Mouse (Mus musculus) gastrocnemius, postnatal 14 days (tissue): Measurements from ENCODE around the gene Emc1. TPM values are rescaled to one million over a fixed set of nuclear protein-coding genes. Genes with fewer than 3 reads are reported as not detected.

ENCODE experiments used
- DNase-seq: peaks from one replicate; pipeline ENCODE4 v3.0.0; 2021; ENCODE audit warnings: mixed read lengths
- intact Hi-C: fragments of 180-260 bp; cut with DNase I; formaldehyde crosslinking; loops from one replicate; pipeline ENCODE4 v1.15.1; 2025; ENCODE audit warnings: low total_unique reads
- long read RNA-seq, 2 experiments: library from polyadenylated mRNA; stranded (forward); transcript quantifications; one replicate each; pipeline ENCODE4 v2.0.0; 2021
- total RNA-seq, 2 experiments: library from RNA; stranded (reverse); gene quantifications; 2 replicates each; pipeline ENCODE4 v1.2.3; 2021

The Emc1 gene
- 10 to 100 TPM; 24.9 to 26.7 TPM for total RNA-seq
- long read RNA-seq, experiment 1, full-length matches to known transcripts: 36 of 47 reads
- long read RNA-seq, experiment 1, partial matches to known transcripts: 9 of 47 reads
- long read RNA-seq, experiment 1, other reads (novel, unspliced or antisense): 2 of 47 reads
- long read RNA-seq, experiment 2, full-length matches to known transcripts: 62 of 71 reads
- long read RNA-seq, experiment 2, partial matches to known transcripts: 8 of 71 reads
- long read RNA-seq, experiment 2, other reads (novel, unspliced or antisense): 1 of 71 reads

DNA sequence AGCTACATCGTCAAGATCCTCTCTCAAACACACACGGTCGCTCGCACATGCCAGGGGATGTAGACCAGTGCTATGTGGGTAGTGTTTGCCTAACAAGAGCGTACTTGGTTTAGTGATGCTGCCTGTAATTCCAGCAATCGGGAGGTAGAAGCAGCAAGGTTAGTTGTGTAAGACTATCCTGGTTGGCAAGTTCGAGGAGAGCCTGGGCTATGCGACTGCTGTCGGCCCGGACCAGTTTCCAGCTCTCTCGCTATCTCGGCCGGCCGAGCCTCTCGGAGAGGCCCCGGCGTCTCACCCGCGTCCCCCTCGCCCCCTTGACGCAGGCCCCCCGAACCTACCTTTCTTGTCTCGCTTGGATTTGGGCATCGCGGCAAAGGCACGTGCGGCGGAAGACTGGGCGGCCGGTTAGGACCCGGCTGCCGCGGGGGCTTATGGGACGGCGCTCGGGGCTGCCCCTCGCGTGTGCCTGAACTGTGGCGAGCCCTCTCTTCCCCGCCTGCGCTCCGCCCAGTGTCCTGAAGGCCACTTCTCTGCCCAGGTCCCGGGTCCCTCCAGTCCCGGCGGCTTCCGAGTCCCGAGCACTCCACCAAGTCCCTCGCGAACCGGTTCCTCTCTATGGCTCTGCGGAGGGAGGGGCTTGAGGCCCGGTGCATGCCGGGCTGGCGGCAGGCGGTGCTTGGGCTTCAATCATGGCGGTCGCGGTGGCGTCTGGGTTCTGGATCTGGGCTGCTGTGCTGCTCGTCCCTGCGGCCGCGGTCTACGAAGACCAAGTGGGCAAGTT, at the start of gene Emc1, which contains the start of the genes Mrto4 and Ubr4:
TSS of gene Emc1 (plus strand) at position 657 of the 781 bp plus-strand sequence.
TSS of gene Mrto4 (minus strand) at position 646 of the 781 bp plus-strand sequence.
TSS of gene Ubr4 (plus strand) at position 679 of the 781 bp plus-strand sequence.
- DNase-seq: peak; percentile 85
- intact Hi-C loops: no loop called here

DNA sequence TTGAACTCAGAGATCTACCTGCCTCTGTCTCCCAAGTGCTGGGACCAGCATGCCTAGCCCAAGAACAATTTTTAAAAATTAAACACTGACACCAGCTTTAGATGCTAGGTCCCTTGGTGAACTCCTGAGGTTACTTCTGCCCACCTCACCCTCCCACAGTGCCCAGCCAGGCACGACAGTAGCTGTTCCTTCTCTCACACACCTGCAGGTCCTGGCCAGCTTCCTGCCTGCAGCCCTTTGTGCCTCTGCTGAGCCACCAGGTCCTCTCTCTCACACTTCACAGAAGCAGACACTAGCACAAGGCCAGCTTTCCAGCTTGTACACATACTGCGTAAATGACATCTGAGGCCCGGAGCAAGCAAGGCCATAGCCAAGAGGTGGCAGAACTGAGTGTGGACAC, 46.9 kb upstream of the Emc1 start:
- DNase-seq: no peak
- intact Hi-C loops: no loop called here

DNA sequence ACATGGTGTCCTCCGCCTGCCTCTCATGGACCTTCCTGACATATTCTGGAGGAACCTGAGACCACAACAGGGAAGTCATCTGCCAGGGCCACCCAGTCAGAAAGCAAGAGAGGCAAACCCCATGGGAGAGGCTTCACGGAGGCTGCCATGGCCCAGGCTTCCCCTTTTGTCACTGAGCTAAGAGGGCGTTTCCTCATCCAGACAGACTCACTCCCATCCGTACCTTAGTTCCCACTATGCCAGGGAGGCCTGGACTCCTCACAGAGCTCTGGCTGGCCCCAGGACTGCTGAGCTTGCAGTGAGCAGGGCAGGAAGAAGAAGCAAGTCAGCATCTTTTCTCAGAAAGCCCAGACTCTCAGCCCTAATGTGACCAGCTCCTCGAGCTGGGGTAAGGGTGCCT, 44.5 kb upstream of the Emc1 start:
- intact Hi-C loops: no loop called here
- no peak for DNase-seq

DNA sequence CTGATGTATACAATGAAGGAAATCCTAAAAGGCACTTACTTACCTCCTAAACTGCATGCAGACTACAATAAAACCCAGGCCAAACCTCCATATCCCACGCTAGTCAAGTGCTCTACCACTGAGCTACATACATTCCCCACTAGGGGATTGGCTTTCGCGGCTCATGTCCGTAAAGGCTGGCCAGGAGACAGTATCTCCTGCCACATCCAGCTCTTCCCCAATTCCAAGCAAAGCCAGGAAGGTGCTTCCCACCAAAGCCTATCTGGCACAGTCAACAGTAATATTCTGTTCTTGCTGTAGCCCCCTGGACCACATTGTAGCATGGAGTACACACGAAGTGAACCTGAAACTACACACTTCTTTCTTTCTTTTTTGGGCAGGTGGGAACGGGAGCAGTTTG, 42.7 kb upstream of the Emc1 start:
- intact Hi-C loops: no loop called here
- DNase-seq: no peak

DNA sequence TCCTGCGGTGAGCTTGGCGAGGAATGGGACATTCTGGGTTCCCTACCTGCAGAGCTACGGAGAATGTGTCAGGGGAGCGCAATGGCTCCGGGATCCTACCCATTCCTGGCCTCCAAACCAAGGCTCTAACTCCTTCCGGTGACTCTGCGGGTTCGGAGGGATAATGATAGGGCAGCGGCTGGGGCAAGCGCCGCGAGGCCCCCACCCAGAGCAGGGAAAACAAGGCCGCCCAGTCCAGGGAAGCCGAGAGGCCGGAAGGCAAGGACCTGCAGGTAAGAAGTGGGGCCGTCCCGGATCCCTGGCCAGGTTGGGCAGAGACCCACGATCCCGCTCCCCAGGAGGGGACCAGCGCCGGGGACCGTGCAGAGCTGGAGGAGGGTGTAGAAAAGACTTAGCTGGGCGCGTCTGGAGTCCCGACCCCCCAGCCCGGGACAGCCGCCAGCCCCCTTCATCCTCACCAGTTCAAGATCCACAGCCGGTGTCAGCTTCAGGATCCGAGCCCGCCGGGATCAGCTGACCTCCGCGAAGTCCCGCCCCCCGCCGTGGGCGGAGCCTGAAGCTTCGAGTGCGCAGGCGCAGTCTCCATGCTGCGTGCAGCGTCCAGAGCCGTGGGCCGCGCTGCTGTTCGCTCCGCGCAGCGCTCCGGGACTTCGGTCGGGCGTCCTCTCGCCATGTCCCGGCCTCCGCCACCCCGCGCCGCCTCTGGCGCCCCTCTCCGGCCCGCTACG, 42.1 kb upstream of the Emc1 start, which contains the start of the genes Pqlc2 and Akr7a5:
TSS of gene Pqlc2 (minus strand) at position 538 of the 728 bp plus-strand sequence.
TSS of gene Akr7a5 (plus strand) at position 574 of the 728 bp plus-strand sequence.
- DNase-seq: peak; percentile 97
- intact Hi-C loops: no loop called here

DNA sequence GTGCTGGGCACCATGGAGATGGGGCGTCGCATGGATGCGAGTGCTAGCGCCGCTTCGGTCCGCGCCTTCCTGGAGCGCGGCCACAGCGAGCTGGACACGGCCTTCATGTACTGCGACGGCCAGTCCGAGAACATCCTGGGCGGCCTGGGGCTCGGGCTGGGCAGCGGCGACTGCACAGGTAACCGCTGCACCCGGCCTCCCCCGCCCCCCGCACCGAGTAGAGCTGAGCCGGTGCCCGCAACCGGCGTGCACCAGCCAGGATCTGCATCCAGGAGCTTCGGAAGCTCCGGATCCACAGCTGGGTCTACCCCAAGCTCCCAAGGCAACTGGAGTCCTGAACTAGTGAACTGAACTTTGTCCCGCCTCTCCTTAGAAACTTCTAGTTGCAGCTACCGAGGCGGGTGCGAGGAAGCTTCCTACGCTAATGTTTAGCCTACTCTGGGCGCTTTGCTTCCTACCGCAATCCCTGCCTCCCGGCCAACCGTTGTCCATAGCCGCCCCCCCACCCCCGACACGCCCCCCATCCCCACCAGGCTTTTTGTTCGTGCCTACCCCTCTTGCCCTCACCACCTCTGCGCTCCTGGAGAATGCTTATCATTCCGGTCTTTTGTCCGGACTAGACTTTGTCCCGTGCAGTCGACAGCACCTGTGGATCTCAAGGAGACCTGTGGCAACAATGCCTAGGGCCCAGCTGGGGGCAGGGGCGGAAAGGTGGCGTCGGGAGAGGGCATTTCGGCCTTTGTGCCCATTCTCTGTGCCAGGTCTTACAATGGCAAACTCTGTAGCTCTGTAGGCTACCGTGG, 41.3 kb upstream of the Emc1 start:
- no peak for DNase-seq
- intact Hi-C loops: no loop called here

DNA sequence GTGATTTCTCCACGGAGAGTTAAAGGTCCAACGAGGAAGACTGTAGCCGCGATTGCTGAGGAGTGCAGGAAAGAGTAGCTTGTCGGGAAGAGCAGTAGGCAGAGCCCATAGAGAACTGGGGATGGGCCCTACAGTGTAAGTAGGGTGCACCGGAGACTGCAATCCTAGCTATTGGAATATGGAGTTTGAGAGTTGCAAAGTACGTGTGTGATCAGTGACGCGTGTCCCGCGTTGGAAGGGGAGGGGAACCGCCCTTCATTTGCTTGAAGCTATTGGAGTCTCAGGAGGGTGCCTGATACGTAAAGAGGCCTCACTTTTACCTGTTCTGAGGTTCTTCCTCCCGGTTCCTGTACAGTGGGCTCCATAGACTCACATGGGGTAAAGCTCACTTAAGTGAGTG, 40.7 kb upstream of the Emc1 start:
- intact Hi-C loops: no loop called here
- DNase-seq: no peak

DNA sequence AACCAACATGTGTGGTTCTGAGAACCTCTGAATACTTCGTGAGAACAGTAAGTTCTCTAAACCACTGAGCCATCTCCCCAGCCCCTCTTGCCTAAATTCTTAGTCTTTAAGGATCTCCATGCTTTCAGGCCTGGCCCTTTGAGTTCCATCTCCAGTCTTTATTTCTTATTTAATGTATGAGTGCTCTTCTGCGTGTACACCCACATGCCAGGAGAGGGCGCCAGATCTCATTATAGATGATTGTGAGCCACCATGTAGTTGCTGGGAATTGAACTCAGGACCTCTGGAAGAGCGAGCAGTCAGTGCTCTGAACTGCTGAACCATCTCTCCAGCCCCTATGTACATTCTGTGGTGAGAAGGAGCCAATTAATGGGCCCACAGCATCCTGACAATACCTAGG, 39.8 kb upstream of the Emc1 start:
- intact Hi-C loops: no loop called here
- no peak for DNase-seq

DNA sequence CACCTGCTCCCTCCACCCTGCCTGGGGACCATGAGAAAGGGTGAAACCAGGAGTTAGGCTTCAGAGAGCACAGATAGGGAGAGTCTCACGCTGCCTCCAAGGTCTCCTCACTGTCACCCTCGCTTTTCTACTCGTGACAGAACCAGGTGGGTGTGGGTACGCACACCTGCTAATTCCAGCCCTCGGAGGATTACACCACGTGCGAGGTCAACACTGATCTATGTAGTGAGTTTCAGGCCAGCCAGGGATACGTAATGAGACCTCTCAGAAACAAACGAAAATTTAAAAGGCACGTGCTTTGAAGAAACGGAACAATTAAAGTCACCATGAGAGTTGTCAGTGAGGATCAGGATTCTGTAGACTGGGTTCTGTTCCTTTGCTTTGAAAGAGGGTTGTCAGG, 33.9 kb upstream of the Emc1 start:
- no peak for DNase-seq
- intact Hi-C loops: no loop called here

DNA sequence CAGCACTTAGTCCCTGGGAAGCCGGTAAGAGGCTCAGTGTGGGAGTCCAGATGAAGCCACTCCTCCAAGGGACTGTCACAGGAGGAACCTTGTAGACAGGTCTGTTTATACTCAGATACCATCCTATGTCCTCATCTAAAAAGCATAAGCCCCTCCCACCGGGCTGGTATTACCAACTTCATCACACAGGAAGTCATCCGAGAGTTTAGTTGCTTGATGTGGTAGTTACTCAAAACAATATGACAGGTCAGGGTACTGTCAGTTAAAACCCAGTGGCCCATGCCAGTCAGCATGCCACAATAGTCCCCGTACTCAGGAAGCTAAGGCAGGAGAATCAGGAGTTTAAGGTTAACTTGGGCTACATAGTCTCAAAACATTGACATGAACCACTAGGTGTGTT, 32.6 kb upstream of the Emc1 start:
- no peak for DNase-seq
- intact Hi-C loops: no loop called here

DNA sequence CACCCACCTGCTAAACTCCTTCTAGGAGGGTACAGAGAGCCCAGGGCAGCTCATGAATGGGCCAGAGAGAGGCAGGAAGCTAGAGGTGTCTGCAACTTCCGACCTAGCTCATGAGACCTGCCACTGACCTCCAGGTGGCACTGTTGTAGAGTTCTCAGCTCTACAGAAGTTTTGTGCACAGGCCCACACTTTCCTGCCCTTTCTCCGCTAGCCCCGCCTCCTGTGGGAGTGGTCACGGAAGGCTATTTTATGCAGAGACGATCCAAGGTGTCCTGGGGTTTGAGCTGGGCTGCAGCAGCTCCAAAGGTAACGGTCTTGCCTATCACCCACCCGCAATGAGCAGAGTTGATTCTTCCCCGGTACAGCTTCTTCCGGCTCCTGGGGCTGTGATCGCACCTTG, 21.8 kb upstream of the Emc1 start:
- intact Hi-C loops: loop anchor here (10.0 kb wide), 1 partner anchor 246 kb away; no protein-coding TSS in a partner anchor

DNA sequence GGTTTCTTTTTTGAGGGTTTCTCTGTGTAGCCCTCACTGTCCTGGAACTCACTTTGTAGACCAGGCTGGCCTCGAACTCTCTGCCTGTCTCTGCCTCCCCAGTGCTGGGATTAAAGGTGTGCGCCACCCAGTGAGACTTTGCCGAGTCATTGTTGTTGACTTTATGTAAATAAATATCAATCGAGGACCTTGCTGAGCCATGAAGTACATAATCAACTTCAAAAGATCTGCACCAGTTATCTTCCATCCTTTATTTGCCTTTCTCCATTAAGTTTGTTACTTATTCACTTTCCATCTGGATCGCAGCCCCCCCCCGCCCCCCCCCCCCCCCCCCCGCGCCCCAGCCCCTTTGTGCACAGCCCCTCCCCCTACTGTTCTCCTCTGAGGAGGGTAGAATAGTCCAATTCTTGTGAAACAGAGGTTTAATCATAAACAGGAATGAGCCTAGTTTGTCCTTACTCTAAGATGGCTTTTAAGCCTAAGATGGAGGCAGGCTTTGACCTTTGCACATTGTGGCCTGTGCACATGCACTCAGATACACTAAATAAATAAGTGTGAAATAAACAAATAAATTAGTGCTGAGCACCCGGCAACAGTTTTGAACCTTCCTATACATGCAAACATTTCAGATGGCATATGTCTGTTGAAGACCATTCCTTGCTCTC, 17.6 kb upstream of the Emc1 start:
- no peak for DNase-seq
- intact Hi-C loops: loop anchor here (10.0 kb wide), 1 partner anchor 250 kb away; no protein-coding TSS in a partner anchor

More for the DNA sequence above, 21.8 kb upstream of the Emc1 start:
- peak; percentile 70 for DNase-seq

DNA sequence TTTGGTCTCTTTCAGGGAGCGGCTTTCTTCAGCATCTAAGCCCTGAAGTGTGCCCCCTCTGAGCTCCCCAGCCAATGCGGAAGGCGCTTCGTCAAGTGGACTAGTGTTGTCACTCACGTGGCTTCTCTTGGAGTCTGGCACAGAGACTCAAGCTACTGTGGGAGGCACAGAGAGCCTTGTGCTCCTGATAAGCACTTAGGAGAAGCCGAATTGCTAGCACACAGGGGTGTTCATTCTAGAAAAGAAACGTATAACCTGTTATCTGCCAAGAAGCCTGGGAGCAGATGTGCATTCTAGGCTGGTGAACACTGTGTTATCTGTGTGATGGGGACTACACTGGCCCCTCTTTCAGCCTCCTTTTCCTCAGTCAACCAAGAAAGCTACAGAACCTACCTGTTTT, 16.9 kb upstream of the Emc1 start:
- intact Hi-C loops: loop anchor here (10.0 kb wide), 1 partner anchor 251 kb away; no protein-coding TSS in a partner anchor
- no peak for DNase-seq

DNA sequence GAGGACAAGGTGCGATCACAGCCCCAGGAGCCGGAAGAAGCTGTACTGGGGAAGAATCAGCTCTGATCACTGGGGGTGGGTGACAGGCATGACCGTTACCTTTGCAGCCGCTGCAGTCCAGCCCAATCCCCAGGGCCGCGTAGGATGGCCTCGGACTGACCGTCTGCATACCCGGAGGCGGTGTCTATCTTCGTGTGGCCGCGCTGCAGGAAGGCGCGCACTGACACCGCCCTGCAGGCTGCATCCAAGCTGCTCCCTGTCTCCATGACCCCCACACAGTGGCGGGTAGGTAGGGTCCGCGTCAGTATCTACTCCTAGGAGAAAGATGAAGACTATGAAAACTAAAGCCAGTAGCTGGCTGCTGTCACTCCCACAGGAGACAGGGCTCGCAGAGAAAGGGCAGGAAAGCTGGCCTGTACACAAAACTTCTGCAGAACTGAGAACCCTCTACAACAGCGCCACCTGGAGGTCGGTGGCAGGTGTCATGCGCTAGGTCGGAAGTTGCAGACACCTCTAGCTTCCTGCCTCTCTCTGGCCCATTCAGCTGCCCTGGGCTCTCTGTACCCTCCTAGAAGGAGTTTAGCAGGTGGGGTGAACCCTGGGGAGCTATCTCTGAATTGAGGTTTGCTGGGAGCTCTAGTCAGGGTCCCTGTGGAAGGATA, 15.4 kb upstream of the Emc1 start:
- peak; percentile 78 for DNase-seq
- intact Hi-C loops: loop anchor here (10.0 kb wide), 1 partner anchor 252 kb away; no protein-coding TSS in a partner anchor

DNA sequence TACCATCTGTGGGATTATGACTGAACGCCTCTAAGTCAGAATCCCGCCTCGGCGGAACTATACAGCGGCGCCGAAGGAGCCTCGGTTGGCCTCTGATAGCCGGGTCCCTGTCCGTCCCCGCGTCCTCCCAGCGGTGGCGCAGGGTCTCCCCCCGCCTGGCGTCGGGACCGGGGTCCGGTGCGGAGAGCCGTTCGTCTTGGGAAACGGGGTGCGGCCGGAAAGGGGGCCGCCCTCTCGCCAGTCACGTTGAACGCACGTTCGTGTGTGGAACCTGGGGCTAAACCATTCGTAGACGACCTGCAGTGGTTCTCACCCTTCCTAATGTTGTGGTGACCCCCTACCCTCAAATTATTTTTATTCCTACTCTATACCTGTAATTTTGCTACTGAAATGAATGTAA, 14.2 kb upstream of the Emc1 start:
- intact Hi-C loops: loop anchor here (10.0 kb wide), 1 partner anchor 253 kb away; no protein-coding TSS in a partner anchor
- no peak for DNase-seq

DNA sequence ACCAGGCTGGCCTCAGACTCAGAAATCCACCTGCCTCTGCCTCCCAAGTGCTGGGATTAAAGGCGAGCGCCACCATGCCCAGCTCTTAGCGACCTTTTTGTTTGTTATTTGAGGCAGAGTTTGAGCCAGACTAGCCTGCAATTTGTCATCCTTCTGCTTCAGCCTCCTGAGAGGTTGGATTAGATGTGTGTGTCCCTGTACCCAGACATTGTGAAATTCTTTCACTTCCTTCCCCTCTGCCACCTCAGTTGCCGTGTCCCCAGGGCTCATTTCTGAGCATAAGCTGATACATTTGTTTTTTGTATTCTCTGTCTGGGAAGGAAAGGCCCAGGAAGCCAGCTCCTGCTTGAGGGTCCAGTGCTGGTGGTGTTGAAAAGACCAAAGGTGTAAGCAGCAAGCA, 11.6 kb upstream of the Emc1 start:
- no peak for DNase-seq
- intact Hi-C loops: no loop called here

DNA sequence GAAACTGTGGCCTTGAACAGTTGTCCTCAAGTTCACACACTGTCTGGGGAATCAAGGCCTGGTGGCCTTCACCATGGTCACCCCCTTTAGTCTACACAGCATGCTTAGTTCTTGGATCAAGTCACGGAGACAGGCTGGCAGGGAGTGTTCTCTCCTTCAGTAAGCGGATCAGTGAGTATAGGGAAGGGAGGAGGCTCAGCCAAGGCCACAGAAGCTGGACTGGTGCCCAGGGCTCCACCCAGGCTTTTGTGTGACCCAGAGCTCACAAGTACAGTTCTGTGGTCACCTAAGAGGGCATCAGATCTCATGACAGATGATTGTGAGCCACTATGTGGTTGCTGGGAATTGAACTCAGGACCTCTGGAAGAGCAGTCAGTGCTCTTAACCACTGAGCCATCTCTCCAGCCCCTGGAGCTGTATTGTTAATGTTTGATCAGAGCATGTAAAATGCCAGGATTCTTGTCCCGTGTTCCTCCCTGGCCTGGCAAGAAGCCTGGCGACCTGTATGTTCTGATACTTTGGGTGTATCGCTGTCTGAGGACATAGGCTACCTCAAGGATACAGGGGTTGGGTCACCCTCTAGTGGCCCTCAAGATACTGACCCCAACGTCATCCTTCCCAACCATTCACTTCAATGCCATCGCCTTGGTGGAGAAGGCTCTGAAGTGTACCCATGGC, 10.7 kb upstream of the Emc1 start:
- intact Hi-C loops: no loop called here

More for the DNA sequence above, 10.7 kb upstream of the Emc1 start:
- no peak for DNase-seq
